Mouse (Mus musculus) induced T-regulatory cell, adult 2 months (primary cell): ENCODE measurements around the gene Gpr157.
"Not testable (repeated sequence)": the region's sequence is repeated elsewhere in the genome, so short reads cannot be mapped to it uniquely, and the experiment has no call there.

Source experiments
- DNase-seq: peaks from one replicate; pipeline ENCODE4 v3.0.0-alpha.2; 2012; ENCODE audit warnings: low read depth

The Gpr157 gene

DNA sequence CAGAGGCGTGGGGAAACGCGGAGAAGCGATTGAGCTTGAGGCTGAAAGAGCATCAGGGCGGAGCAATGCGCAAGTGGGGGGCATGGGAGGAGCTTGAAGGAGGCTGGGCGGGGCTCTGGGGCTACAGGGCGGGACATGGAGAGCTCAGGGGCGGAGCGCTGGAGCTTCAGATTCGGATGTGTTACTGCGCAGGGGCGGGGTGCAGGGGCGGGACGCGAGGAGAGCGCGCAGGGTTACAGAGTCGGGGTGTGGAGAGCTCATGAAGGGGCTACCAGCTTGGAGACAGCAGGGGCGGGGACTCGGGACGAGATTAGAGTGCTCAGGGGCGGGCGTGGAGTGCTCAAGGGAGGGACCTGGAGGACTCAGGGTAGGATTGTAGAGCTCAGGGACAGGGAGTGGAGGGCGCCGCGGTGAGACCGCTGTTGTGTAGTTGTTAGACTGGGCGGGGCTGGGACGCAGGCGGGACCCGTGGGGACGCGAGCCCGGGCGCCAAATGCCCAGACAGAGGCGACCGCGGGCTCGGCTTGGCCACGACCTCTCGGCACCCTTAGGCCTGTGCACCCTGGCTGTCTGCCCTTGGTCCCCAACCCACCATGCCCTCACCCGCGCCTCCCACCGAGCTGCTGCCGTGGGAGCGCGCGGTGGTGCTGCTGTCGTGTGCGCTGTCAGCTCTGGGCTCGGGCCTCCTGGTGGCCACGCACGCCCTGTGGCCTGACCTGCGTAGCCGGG is at the start of gene Gpr157:
Gpr157 (plus strand) TSS at position 205 of the 729 bp plus-strand sequence.
- peak; percentile 93 for DNase-seq

DNA sequence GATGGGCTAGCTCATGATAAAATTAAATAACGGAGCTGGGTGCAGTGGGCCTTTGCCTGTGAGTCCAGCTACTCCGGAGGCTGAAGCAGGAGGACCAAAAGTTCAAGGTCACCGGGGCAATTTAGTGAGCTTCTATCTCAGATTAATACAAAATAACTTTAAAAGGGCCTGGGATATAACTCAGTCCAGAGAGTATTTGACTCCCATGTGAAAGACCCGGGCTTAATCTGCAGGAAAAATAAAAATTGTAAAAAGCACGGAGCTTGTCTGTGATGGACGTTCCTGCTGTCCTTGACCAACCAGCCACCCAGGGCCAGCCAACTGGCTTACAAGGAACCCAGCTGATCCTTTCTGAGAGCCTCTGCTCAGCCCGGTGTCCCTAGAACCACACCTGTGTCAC is 48.6 kb upstream of the Gpr157 start:
- DNase-seq: no peak

DNA sequence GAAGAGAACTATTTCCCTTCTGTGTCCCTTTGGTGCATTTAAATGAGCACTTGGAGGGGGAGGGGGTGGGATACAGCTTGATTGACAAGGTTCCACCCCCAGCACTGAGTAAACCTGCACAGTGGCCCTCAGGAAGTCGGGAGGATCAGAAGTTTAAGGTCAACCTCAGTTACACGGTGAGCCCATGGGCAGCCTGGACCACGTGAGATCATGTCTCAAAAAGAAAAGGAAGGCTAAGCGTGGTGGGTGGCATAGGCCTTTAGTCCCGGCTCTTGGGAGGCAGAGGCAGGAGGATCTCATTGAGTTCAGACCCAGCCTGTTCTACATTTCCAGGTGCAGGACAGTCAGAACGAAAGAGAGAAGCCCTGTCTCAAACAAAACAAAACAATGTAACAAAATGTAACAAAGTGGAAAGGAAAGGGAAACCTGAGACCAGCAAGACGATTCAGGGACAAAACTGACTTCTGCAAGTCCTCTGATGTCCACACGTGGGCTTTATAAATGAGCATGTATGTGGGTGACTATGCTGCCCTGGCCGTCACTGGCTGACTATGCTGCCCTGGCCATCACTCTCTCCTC is 47.1 kb upstream of the Gpr157 start:
- DNase-seq: no peak

GRCm38 (mm10) chr4:150040856-150041255 is 46.3 kb upstream of the Gpr157 start:
- DNase-seq: not testable (repeated sequence)

DNA sequence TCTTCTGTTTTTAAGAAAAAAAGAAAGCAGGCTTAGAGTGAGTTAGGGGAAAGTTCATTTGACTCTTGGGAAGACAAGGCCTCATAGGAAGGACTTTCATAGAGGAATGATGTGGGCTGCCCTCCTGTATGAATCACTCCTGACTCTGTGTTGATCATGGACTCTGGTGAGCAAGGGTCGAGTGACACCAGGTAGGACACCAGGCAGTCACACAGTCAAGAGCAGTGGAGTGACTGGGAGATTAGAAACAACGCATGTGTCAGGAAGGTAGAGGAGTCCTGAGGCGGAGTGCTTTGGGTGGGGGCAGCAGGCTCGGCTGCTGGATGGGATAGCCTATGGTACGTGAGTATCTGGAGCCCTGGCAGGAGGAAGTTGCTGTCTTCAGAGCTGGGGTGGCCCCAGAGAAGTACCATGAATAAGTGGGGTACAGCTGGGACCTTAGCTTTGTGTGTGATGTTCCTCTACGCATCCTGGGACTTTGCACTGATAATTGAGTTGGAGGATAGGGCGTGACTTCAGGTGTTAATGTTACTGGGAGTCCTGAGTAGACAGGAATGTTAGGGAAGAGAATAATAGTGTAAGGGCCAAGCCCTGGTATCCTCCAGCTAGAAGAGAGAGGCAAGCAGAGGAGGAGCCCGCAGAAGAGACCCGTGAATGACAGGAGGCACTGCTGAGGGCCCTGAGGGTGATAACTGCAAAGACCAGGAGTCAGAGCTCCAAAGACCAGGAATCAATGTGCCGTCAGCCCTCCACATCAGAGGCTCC is 45.6 kb upstream of the Gpr157 start:
- no peak for DNase-seq

DNA sequence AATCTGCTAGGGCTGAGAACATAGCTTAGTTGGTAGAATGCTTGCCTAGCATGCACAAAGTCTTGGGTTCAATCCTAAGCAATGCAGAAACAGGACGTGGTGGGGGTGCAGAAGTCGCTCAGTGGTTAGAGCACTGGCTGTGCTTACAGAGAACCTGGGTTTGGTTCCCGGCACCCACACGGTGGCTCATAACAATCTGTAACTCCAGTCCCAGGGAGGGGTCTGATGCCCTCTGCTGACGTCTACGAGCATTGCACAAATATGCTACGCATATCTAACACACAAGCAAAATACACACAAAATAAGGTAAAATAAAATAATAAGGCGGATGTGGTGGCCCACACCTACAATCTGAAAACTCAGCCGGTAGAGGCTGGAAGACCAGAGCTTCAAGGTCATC is 43.6 kb upstream of the Gpr157 start:
- no peak for DNase-seq

DNA sequence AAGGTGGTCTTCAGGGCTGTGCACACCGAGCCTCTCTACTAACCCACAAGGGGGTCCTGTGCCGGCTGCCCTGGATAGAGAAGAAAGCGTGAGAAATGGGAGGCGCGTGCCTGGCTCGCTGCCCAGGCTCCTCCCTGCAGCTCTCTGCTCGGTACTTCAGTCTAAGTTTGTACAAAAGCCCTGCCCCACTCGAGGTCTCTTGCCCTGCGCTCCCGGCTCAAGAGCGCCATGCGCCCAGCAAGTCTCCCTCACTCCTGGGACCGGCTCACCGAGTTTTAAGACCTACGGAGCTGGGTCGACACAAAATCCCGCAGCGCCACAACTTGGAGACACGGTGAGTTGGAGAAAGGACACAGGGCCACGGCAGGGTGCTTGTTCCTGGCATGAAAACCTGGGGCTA is 39.1 kb upstream of the Gpr157 start:
- no peak for DNase-seq

DNA sequence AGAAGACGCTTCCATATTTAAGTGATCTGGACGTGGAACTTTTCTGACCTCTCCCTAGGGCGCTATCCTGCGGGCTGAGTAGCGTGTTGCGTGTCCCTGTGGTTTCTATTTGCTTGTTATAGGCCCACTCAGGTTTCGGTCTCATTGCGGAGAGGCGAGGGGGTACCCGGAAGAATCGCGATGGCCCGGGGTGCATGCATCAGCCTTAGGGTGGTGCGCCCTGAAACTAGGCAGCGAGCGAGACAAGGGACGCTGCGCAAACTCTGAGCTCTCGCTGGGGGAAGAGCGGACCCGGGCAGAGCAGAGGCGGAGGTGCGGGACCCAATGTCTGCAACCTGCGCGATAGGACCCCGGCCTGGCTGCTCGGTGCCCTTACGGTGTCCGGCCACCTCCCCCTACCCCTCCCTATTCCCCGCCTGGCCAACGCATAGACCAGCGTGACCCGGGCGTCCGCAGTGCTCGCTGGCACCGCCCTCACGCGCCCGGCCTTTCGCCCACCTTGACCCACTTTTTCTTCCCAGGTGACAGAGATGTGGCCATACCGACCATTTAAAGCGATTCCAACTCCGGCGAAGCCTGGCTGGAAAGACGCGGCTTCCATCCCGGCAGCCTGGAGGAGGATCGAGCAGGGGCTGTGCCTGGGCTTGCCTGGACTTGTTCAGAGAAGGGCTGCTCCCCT is 38.5 kb upstream of the Gpr157 start:
- no peak for DNase-seq

DNA sequence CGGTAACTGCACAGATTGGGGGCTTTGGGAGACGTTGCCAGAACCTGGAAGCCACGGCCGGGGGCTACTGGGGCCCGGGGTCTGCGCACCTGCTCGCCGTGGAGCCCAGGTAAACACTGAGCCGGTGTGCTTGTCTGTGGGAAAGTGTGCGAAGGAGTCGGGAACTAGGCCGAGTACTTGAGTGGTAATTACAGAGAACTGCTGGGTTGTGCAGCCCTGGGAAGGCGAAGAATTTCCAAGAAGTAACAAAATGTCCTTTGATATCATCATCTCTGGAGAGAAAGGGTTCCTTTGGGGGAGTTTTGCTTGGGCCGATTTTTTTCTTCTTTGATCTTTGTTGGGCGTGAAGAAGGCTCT is 38.0 kb upstream of the Gpr157 start:
- no peak for DNase-seq

- no peak for DNase-seq
These were observed 37.5 kb upstream of the Gpr157 start for GRCm38 (mm10) chr4:150049564-150050226.

DNA sequence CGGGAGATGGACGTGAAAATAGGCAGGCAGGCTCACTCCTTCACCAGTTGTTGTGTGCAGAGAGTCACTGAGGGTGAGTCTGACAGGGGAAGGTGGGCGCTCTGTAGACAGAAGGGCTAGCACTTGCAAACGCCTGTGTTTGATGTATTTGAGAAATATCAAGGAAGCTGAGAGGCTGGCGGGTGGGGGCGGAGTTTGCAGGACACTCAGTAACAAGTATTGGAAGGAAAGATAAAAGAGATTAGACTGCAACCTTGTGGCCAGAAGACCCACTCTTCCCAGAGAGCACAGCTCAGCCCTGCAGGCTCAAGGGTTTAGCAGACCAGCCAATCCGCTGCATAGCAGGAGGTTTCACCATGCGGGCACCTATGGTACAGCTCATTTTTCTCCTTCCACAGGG is 35.7 kb upstream of the Gpr157 start:
- no peak for DNase-seq

GRCm38 (mm10) chr4:150052380-150052779 is 34.8 kb upstream of the Gpr157 start:
- no peak for DNase-seq

DNA sequence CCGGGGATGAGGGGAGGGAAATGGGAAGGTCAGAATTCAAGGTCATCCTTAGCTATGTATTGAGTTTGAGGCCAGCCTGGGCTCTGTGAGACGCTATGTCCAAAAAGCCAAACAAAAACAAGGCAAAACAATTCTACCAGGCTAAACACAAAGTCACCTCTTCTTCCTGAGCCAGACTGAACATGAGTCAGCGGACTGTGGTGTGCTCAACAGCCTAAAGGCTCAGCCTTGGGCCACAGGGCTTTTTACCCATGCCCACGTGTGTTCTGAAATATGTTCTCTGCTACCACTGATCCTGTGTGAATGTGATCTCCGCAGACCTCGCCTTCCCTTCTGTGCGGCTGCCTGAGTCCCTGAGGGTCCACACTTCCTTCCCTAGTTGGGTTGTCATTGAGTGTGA is 31.0 kb upstream of the Gpr157 start:
- no peak for DNase-seq

DNA sequence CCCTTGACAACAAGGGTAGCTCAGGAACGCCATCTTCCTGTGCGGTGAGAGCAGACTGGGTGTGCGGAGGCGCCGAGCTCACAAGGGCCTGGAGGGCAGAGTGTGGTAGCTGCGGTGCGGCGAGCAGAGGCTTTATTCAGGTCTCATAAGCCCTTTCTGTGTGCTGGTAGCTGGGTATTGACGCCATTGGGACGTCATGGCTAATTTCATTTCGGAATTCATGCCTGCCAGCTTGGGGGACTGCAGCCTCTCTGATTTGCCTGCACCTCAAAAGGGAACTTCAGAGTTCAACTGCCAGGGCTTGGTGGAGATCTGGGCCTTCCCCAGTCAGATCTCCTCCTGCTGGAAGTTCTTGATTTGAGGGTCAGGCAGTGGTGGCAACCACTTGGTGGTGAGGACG is 29.4 kb upstream of the Gpr157 start:
- no peak for DNase-seq

- no peak for DNase-seq
These were observed 27.2 kb upstream of the Gpr157 start for GRCm38 (mm10) chr4:150059841-150060468.

- no peak for DNase-seq
These were observed 26.5 kb upstream of the Gpr157 start for GRCm38 (mm10) chr4:150060469-150061170.

DNA sequence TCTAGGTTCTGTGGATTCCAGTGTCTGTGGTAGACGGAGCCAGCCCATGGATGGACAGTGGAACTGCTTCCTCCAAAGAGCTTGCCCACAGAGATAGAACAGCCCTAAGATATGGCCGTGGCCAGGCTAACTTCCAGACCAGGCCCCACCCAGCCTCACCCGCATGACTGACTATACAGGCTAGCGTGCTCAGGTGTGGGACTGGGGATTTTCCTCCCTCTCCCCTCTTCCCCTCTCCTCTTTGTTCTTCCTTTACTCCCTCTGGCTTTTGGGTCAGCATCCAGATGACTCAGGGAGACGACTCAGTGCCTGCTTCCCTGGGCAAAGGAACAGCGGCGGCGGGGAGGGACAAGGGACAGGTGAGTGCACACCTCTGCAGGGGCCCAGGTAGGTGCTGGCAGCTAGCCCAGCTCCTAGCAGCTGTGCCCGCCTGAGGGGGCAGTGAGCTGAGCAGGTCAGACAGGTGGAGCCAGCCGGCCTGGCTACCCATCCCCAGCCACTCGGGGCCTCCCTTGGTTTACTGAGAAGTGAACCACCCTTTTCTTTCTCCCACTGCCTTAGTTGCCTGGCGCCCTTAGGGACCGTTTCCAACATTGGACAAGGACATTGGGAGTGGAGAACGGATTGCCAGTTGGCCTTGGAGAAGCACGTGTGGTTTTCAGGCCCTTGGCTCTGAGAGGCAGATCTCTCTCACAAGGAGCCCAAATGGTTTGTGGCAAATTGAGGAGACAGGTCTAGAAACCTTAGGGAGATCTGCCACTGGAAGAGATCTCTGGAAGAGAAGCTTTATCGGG is 25.5 kb upstream of the Gpr157 start:
- no peak for DNase-seq

GRCm38 (mm10) chr4:150066706-150067323 is 20.4 kb upstream of the Gpr157 start:
- no peak for DNase-seq

DNA sequence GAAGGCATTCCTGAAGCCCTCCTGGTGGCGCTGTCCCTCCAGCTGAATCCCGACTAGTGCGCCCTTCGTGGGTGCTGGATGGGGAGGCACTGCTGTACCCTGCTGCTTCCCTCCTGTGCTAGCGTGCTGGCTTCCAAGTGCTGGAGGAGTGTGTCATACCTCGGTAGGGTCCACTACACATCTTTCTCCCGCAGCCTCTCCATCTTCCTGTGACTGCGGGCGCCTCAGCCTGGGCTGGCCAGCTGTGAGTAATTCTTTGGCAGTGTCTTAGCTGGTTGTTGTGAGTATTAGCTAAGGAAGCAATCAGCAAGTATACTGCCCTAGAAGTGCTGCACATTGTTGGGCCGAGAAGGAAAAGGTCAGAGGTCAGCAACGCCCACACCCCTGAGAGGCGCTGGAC is 18.9 kb upstream of the Gpr157 start:
- no peak for DNase-seq

GRCm38 (mm10) chr4:150070136-150070535 is 17.0 kb upstream of the Gpr157 start:
- no peak for DNase-seq
